Mouse (Mus musculus): Measurements from ENCODE around the gene Phpt1.

- TF ChIP-seq TBP (IDR thresholded peaks at IDR 0.05; ENCODE audit: low read depth, low read length) = peak; percentile 92
- TF ChIP-seq CHD2 (IDR thresholded peaks at IDR 0.05; ENCODE audit: low read length) = peak; percentile 87
- TF ChIP-seq EP300 (IDR thresholded peaks at IDR 0.05; ENCODE audit: low read depth in 1 of 2, low read length in 2 of 2) = no peak
- no peak for TF ChIP-seq MEF2A (IDR thresholded peaks at IDR 0.05; ENCODE audit: extremely low read depth, insufficient replicate concordance, low read depth, low read length, poor library complexity, severe bottlenecking)
- no peak for TF ChIP-seq CTCF (IDR thresholded peaks at IDR 0.05 in 2 of 3, conservative IDR thresholded peaks at IDR 0.05 in 1 of 3; ENCODE audit: control insufficient read depth in 1 of 3, insufficient read depth in 1 of 3, low read depth in 2 of 3, low read length in 3 of 3, poor library complexity in 1 of 3, severe bottlenecking in 1 of 3)
- TF ChIP-seq ZC3H11A (IDR thresholded peaks at IDR 0.05; ENCODE audit: low read depth, low read length) = no peak
- TF ChIP-seq ZNF384 (IDR thresholded peaks at IDR 0.05; ENCODE audit: low read depth, low read length) = no peak
- no peak for TF ChIP-seq MAX (IDR thresholded peaks at IDR 0.05; ENCODE audit: low read length)
- peak; percentile 72; the same call in 1 of the 2 replicates for TF ChIP-seq ZMIZ1 (IDR thresholded peaks at IDR 0.05; ENCODE audit: low read depth, low read length)
- peak; percentile 8; the same call in 1 of the 2 replicates for TF ChIP-seq ETS1 (IDR thresholded peaks at IDR 0.05; ENCODE audit: low read depth, low read length)
Measured at GRCm38 (mm10) chr2:25574579-25575431, at the start of gene Phpt1, which contains the start of gene Mamdc4.
